Mouse (Mus musculus): ENCODE measurements around the gene Fis1.
"Not testable (repeated sequence)": the region's sequence is repeated elsewhere in the genome, so short reads cannot be mapped to it uniquely, and the experiment has no call there.

Gene Fis1

GRCm38 (mm10) chr5:136940029-136940428 lies 13.0 kb upstream of the Fis1 start:
- not testable (repeated sequence) for ATAC-seq (ENCODE audit: insufficient number of reproducible peaks, low FRiP score, low TSS enrichment)

- ATAC-seq (ENCODE audit: insufficient number of reproducible peaks, low FRiP score, low TSS enrichment), result no peak
Measured at GRCm38 (mm10) chr5:136940845-136941560, 12.1 kb upstream of the Fis1 start.

- ATAC-seq (ENCODE audit: insufficient number of reproducible peaks, low FRiP score, low TSS enrichment), result no peak
Measured at GRCm38 (mm10) chr5:136942781-136943180, 10.3 kb upstream of the Fis1 start.

GRCm38 (mm10) chr5:136943382-136943781 lies 9.7 kb upstream of the Fis1 start:
- ATAC-seq (ENCODE audit: insufficient number of reproducible peaks, low FRiP score, low TSS enrichment), result no peak

GRCm38 (mm10) chr5:136945084-136945483 lies 8.0 kb upstream of the Fis1 start:
- ATAC-seq (ENCODE audit: insufficient number of reproducible peaks, low FRiP score, low TSS enrichment), result no peak

GRCm38 (mm10) chr5:136947874-136948273 lies 5.2 kb upstream of the Fis1 start:
- ATAC-seq (ENCODE audit: insufficient number of reproducible peaks, low FRiP score, low TSS enrichment), result no peak

- ATAC-seq (ENCODE audit: insufficient number of reproducible peaks, low FRiP score, low TSS enrichment), result not testable (repeated sequence)
Measured at GRCm38 (mm10) chr5:136949551-136950336, 3.3 kb upstream of the Fis1 start.

- ATAC-seq (ENCODE audit: insufficient number of reproducible peaks, low FRiP score, low TSS enrichment), result no peak
Measured at GRCm38 (mm10) chr5:136950521-136950920, 2.6 kb upstream of the Fis1 start.

- no peak for ATAC-seq (ENCODE audit: insufficient number of reproducible peaks, low FRiP score, low TSS enrichment)
Measured at GRCm38 (mm10) chr5:136952153-136952552, 922 bp upstream of the Fis1 start.

GRCm38 (mm10) chr5:136953440-136953951 lies 421 bp downstream of the Fis1 start:
- ATAC-seq (ENCODE audit: insufficient number of reproducible peaks, low FRiP score, low TSS enrichment), result peak; percentile 19; the same call in 1 of the 2 replicates

- no peak for ATAC-seq (ENCODE audit: insufficient number of reproducible peaks, low FRiP score, low TSS enrichment)
Measured at GRCm38 (mm10) chr5:136955622-136956021, 2.5 kb downstream of the Fis1 start.

GRCm38 (mm10) chr5:136957250-136957649 lies 4.2 kb downstream of the Fis1 start:
- ATAC-seq (ENCODE audit: insufficient number of reproducible peaks, low FRiP score, low TSS enrichment), result no peak

GRCm38 (mm10) chr5:136958991-136959605 lies 6.0 kb downstream of the Fis1 start:
- no peak for ATAC-seq (ENCODE audit: insufficient number of reproducible peaks, low FRiP score, low TSS enrichment)

- no peak for ATAC-seq (ENCODE audit: insufficient number of reproducible peaks, low FRiP score, low TSS enrichment)
Measured at GRCm38 (mm10) chr5:136960053-136960452, 7.0 kb downstream of the Fis1 start.

- ATAC-seq (ENCODE audit: insufficient number of reproducible peaks, low FRiP score, low TSS enrichment), result no peak
Measured at GRCm38 (mm10) chr5:136961334-136961982, 8.4 kb downstream of the Fis1 start.

GRCm38 (mm10) chr5:136961983-136962461 lies 8.9 kb downstream of the Fis1 start:
- peak; percentile 84 for ATAC-seq (ENCODE audit: insufficient number of reproducible peaks, low FRiP score, low TSS enrichment)

GRCm38 (mm10) chr5:136962501-136962900 lies 9.4 kb downstream of the Fis1 start:
- ATAC-seq (ENCODE audit: insufficient number of reproducible peaks, low FRiP score, low TSS enrichment), result peak; percentile 64; the same call in 1 of the 2 replicates

- ATAC-seq (ENCODE audit: insufficient number of reproducible peaks, low FRiP score, low TSS enrichment), result no peak
Measured at GRCm38 (mm10) chr5:136962966-136963540, 10.0 kb downstream of the Fis1 start.

- ATAC-seq (ENCODE audit: insufficient number of reproducible peaks, low FRiP score, low TSS enrichment), result no peak
Measured at GRCm38 (mm10) chr5:136965210-136965609, 12.1 kb downstream of the Fis1 start.

- no peak for ATAC-seq (ENCODE audit: insufficient number of reproducible peaks, low FRiP score, low TSS enrichment)
Measured at GRCm38 (mm10) chr5:136965686-136966085, 12.6 kb downstream of the Fis1 start.
